Mouse (Mus musculus) naive thymus-derived CD4-positive, alpha-beta T cell, adult 2 months (primary cell): ENCODE data around the gene Gdf7.

Source experiments
- DNase-seq: peaks from one replicate; pipeline ENCODE4 v3.0.0-alpha.2; 2011; ENCODE audit warnings: low read depth

Gene Gdf7

GRCm38 (mm10) chr12:8301841-8302431 lies at the start of gene Gdf7:
Gene Gdf7 (minus strand): TSS chr12:8301954.
- DNase-seq: no peak

- DNase-seq: peak; percentile 84
Observed at GRCm38 (mm10) chr12:8351025-8351903, 49.5 kb upstream of the Gdf7 start.

GRCm38 (mm10) chr12:8348733-8349513 lies 47.2 kb upstream of the Gdf7 start:
- DNase-seq: no peak

- DNase-seq: peak; percentile 47
Observed at GRCm38 (mm10) chr12:8347746-8348462, 46.1 kb upstream of the Gdf7 start.

GRCm38 (mm10) chr12:8345539-8345938 lies 43.8 kb upstream of the Gdf7 start:
- no peak for DNase-seq

- DNase-seq: peak; percentile 51
Observed at GRCm38 (mm10) chr12:8344897-8345296, 43.1 kb upstream of the Gdf7 start.

GRCm38 (mm10) chr12:8343381-8343780 lies 41.6 kb upstream of the Gdf7 start:
- no peak for DNase-seq

GRCm38 (mm10) chr12:8341008-8341407 lies 39.3 kb upstream of the Gdf7 start:
- no peak for DNase-seq

- no peak for DNase-seq
Observed at GRCm38 (mm10) chr12:8339591-8340319, 38.0 kb upstream of the Gdf7 start.

- DNase-seq: no peak
Observed at GRCm38 (mm10) chr12:8338918-8339317, 37.2 kb upstream of the Gdf7 start.

GRCm38 (mm10) chr12:8338491-8338890 lies 36.7 kb upstream of the Gdf7 start:
- DNase-seq: no peak

- no peak for DNase-seq
Observed at GRCm38 (mm10) chr12:8337286-8338060, 35.7 kb upstream of the Gdf7 start.

GRCm38 (mm10) chr12:8336601-8337285 lies 35.0 kb upstream of the Gdf7 start:
- DNase-seq: no peak

- DNase-seq: no peak
Observed at GRCm38 (mm10) chr12:8335503-8335902, 33.7 kb upstream of the Gdf7 start.

GRCm38 (mm10) chr12:8334261-8334660 lies 32.5 kb upstream of the Gdf7 start:
- DNase-seq: no peak

GRCm38 (mm10) chr12:8333617-8334016 lies 31.9 kb upstream of the Gdf7 start:
- DNase-seq: no peak

- no peak for DNase-seq
Observed at GRCm38 (mm10) chr12:8332174-8332542, 30.4 kb upstream of the Gdf7 start.

GRCm38 (mm10) chr12:8331489-8332173 lies 29.9 kb upstream of the Gdf7 start:
- no peak for DNase-seq

GRCm38 (mm10) chr12:8329236-8329635 lies 27.5 kb upstream of the Gdf7 start:
- no peak for DNase-seq
